Mouse (Mus musculus) lung, postnatal 0 days (tissue): ENCODE measurements around the gene Rac2.

Experiments used
- CTCF ChIP-seq: IDR thresholded peaks from 2 replicates; pipeline ENCODE4 v1.5.1; 2016; ENCODE audit warnings: antibody characterized with exemption, mild to moderate bottlenecking
- EP300 ChIP-seq: IDR thresholded peaks from 2 replicates; pipeline ENCODE4 v1.6.1; 2016; ENCODE audit warnings: antibody characterized with exemption, mild to moderate bottlenecking, control low read depth

DNA sequence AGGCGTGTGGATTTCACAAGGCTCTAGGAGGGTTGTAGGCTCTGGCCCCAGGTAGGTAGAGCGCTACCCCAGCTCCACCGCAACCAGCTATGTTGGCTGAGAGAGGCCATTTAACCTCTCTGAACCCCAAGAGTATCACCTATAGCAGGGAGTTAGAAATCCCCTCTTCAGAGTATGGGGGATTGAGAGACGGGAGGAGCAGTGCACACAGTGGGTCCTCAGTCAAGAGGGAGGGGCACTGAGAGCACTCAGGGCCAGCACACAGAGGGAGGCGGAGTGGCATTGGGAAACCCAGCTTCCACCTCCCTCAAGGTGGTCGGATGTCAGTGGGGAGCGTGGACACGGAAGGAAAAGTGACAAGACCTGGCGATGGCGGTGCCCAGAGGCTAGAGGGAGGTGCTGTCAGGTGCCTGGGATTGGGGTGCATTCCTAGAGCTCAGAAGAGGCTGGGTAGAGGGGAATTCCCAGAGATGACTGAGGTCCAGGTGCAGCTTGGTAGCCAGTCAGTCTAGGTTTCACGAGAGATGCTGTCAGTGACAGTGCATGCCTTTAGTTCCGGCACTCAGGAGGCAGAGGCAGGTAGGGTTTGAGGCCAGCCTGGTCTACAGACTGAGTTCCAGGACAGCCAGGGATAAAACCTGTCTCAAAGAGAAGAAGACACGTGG lies 27.1 kb upstream of the Rac2 start:
- no peak for TF ChIP-seq CTCF
- TF ChIP-seq EP300: no peak
